Mouse (Mus musculus) stomach, postnatal 0 days (tissue): ENCODE measurements around the gene Pnmt. TPM values are rescaled to one million over a fixed set of nuclear protein-coding genes. Genes with fewer than 3 reads are reported as not detected.

Experiments used
- ATAC-seq: fragments of 200-750 bp; cut with Nextera tagmentation; 2 replicates; pipeline ENCODE4 v1.8.0; 2017; ENCODE audit not compliant: low FRiP score, low TSS enrichment
- DNase-seq: peaks from one replicate; pipeline ENCODE4 v3.0.0-alpha.2; 2016; ENCODE audit warnings: low spot score
- H3K27ac ChIP-seq: fragments of 300-500 bp; sonication (generic); replicated peaks from 2 replicates; pipeline ENCODE4 v1.5.1; 2014; ENCODE audit warnings: mild to moderate bottlenecking, control low read depth
- H3K27me3 ChIP-seq: fragments of 300-500 bp; sonication (generic); 2 replicates; pipeline ENCODE4 v1.6.1; 2014; ENCODE audit warnings: low read length; ENCODE audit not compliant: control insufficient read depth, insufficient read depth
- H3K36me3 ChIP-seq: fragments of 300-500 bp; sonication (generic); 2 replicates; pipeline ENCODE4 v1.6.1; 2014; ENCODE audit warnings: low read length, mixed read lengths; ENCODE audit not compliant: control insufficient read depth, insufficient read depth
- H3K4me1 ChIP-seq: fragments of 300-500 bp; sonication (generic); replicated peaks from 2 replicates; pipeline ENCODE4 v1.6.1; 2014; ENCODE audit warnings: antibody characterized with exemption; ENCODE audit not compliant: control insufficient read depth, insufficient read depth
- H3K4me2 ChIP-seq: fragments of 300-500 bp; sonication (generic); replicated peaks from 2 replicates; pipeline ENCODE4 v1.6.1; 2014; ENCODE audit warnings: low read depth, mild to moderate bottlenecking, control low read depth, moderate library complexity
- H3K4me3 ChIP-seq: fragments of 300-500 bp; sonication (generic); 2 replicates; pipeline ENCODE4 v1.5.1; 2014; ENCODE audit warnings: low read depth, low read length, control low read depth
- H3K9ac ChIP-seq: fragments of 300-500 bp; sonication (generic); 2 replicates; pipeline ENCODE4 v1.6.1; 2014; ENCODE audit warnings: mild to moderate bottlenecking, low read length, control low read depth, mixed read lengths
- H3K9me3 ChIP-seq: fragments of 300-500 bp; sonication (generic); 2 replicates; pipeline ENCODE4 v1.6.1; 2016; ENCODE audit warnings: low read length; ENCODE audit not compliant: control insufficient read depth
- CTCF ChIP-seq: IDR thresholded peaks from 2 replicates; pipeline ENCODE4 v1.5.1; 2016; ENCODE audit warnings: antibody characterized with exemption, low read depth, mild to moderate bottlenecking, moderate library complexity
- EP300 ChIP-seq: optimal IDR thresholded peaks from 2 replicates; pipeline ENCODE3; 2016; ENCODE audit warnings: antibody characterized with exemption
- WGBS: fragments of 180-500 bp; shearing (Covaris S2); extraction: QIAGEN DNeasy Blood & Tissue Kit; methylation state at CpG from one replicate; pipeline ENCODE4 v1.1.7; 2014; 5-methylcytosine and 5-hydroxymethylcytosine counted together
- polyA plus RNA-seq: library from polyadenylated mRNA; unstranded; fragments of >200 nt; fragmentation: Nextera tagmentation; extraction: Ambion mirVana; gene quantifications from 2 replicates; pipeline ENCODE4 v1.2.1, GENCODE M21; 2015

The Pnmt gene
- polyA plus RNA-seq, 1 experiment from 2014 or later: not detected

- DNase-seq: peak; percentile 97
- H3K4me1 ChIP-seq: peaks cover 7% of the 10 kb centered on the region; the same call in 1 of the 2 replicates
- H3K4me2 ChIP-seq: peak within 1 kb of the TSS; percentile 78
- no peak for TF ChIP-seq EP300
- TF ChIP-seq CTCF: no peak
- no peaks in the 10 kb centered on the region for H3K36me3 ChIP-seq
- H3K27ac ChIP-seq: peak within 1 kb of the TSS; percentile 97
- peak within 1 kb of the TSS; percentile 100 for H3K4me3 ChIP-seq
- under 1% methylated on average over 33 of the region's 49 CpGs for WGBS
- no peaks in the 10 kb centered on the region for H3K9me3 ChIP-seq
- no peaks in the 10 kb centered on the region for H3K27me3 ChIP-seq
- peak; percentile 85 for ATAC-seq
- H3K9ac ChIP-seq: peak within 1 kb of the TSS; percentile 97
Measured at GRCm38 (mm10) chr11:98412273-98412796, 26.1 kb downstream of the Pnmt start, which contains the start of gene Erbb2. Gene Erbb2 (plus strand): TSS chr11:98412470.

DNA sequence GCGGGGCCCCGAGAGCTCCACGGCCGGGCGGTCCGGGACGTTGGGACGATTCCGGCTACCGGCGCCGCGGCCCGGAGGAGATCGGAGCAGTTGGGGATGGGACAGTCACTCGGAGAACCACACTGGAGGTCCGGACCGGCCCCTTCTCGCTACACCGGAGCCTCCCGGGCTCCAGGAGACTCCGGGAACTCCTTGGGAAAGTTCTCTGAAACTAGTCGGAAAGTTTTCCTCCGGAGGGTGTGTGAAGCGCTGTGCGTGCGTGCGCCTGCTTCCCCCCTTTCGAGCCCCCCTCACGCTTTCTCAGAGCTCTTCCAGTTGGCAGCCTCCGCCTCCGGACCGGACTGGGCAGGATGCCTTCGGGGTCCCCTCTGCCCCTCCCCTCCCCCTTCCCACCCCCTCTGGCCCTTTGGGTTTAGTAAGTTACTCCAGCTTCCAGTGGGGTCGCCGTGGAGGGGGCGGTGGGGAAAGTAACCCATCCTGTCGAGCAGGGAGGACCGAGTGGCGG, 26.6 kb downstream of the Pnmt start:
- peak overlapping the region; percentile 97 for H3K9ac ChIP-seq
- WGBS: 1% methylated on average over 37 of the region's 40 CpGs
- peak overlapping the region; percentile 78 for H3K4me2 ChIP-seq
- peak overlapping the region; percentile 100 for H3K4me3 ChIP-seq
- H3K27ac ChIP-seq: peak overlapping the region; percentile 97
- H3K9me3 ChIP-seq: no peaks in the 10 kb centered on the region
- TF ChIP-seq CTCF (no peak), EP300 (no peak)
- H3K36me3 ChIP-seq: no peaks in the 10 kb centered on the region
- H3K27me3 ChIP-seq: no peaks in the 10 kb centered on the region
- peak; percentile 12 for ATAC-seq
- H3K4me1 ChIP-seq: peaks cover 7% of the 10 kb centered on the region; the same call in 1 of the 2 replicates
- peak; percentile 62 for DNase-seq

GRCm38 (mm10) chr11:98413731-98414130, 27.5 kb downstream of the Pnmt start:
- peak overlapping the region; percentile 97 for H3K9ac ChIP-seq
- 10% methylated on average over 7 of the region's 7 CpGs for WGBS
- no peaks in the 10 kb centered on the region for H3K27me3 ChIP-seq
- peak overlapping the region; percentile 97 for H3K27ac ChIP-seq
- no peaks in the 10 kb centered on the region for H3K36me3 ChIP-seq
- H3K4me1 ChIP-seq: peaks cover 7% of the 10 kb centered on the region; the same call in 1 of the 2 replicates
- no peaks in the 10 kb centered on the region for H3K9me3 ChIP-seq
- TF ChIP-seq EP300 (no peak), CTCF (no peak)
- peak overlapping the region; percentile 78 for H3K4me2 ChIP-seq
- DNase-seq: no peak
- peak overlapping the region; percentile 100 for H3K4me3 ChIP-seq
- ATAC-seq: no peak

DNA sequence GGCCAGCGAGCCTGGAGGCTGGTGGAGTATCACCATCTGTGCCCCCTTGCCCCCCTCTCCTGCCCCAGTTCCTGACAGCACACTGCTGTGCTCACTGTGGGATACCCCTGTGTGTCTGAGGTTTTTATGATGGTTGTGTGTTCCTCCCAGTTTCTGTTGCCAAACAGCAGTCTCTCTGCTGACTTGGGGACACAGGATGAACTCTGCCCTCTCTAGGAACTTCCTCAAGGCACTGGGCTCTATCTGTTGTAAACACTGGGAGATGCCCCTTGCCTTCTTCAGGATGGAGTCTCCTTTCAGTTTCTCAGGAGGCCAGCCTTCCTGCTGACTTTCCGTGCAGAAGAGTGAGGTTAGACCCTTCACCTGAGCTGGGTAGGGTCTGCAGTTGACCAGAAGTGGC, 27.9 kb downstream of the Pnmt start:
- TF ChIP-seq CTCF (no peak), EP300 (no peak)
- Histone ChIP-seq H3K4me3 (peak overlapping the region; percentile 100), H3K27me3 (no peaks in the 10 kb centered on the region), H3K4me2 (peak overlapping the region; percentile 78), H3K27ac (peak overlapping the region; percentile 97; the same call in 1 of the 2 replicates), H3K9me3 (no peaks in the 10 kb centered on the region), H3K9ac (peak overlapping the region; percentile 97), H3K4me1 (peaks cover 7% of the 10 kb centered on the region; the same call in 1 of the 2 replicates), H3K36me3 (no peaks in the 10 kb centered on the region)
- ATAC-seq (no peak), DNase-seq (no peak)
- 22% methylated on average over 2 of the region's 2 CpGs for WGBS

GRCm38 (mm10) chr11:98417074-98417473, 30.8 kb downstream of the Pnmt start:
- 0 out of 2 replicates have a peak, but pooled peaks cover 4% of the 10 kb centered on the region for H3K4me1 ChIP-seq
- DNase-seq: peak; percentile 59
- H3K9ac ChIP-seq: no peak overlapping the region
- no peak for TF ChIP-seq CTCF
- TF ChIP-seq EP300: no peak
- WGBS: 60% methylated on average over 1 of the region's 1 CpGs
- no peak for ATAC-seq
- peak overlapping the region; percentile 45; the same call in 1 of the 2 replicates for H3K27ac ChIP-seq
- H3K4me2 ChIP-seq: no peak overlapping the region
- peaks cover 3% of the 10 kb centered on the region for H3K36me3 ChIP-seq
- no peaks in the 10 kb centered on the region for H3K27me3 ChIP-seq
- no peaks in the 10 kb centered on the region for H3K9me3 ChIP-seq
- no peak overlapping the region for H3K4me3 ChIP-seq

GRCm38 (mm10) chr11:98418273-98418672, 32.0 kb downstream of the Pnmt start:
- no peak overlapping the region; the same call in 1 of the 2 replicates for H3K4me2 ChIP-seq
- DNase-seq (no peak), ATAC-seq (no peak)
- H3K27me3 ChIP-seq: no peaks in the 10 kb centered on the region
- H3K9ac ChIP-seq: no peak overlapping the region
- no peaks in the 10 kb centered on the region for H3K9me3 ChIP-seq
- H3K4me3 ChIP-seq: no peak overlapping the region
- WGBS: 48% methylated on average over 6 of the region's 6 CpGs
- 0 out of 2 replicates have a peak, but pooled peaks cover 4% of the 10 kb centered on the region for H3K4me1 ChIP-seq
- no peak for TF ChIP-seq CTCF
- no peak for TF ChIP-seq EP300
- H3K27ac ChIP-seq: peak overlapping the region; percentile 76
- H3K36me3 ChIP-seq: peaks cover 13% of the 10 kb centered on the region
